Mouse (Mus musculus): ENCODE data around the gene Hrh2. TPM values are rescaled to one million over a fixed set of nuclear protein-coding genes. Genes with fewer than 3 reads are reported as not detected.

Gene Hrh2
- polyA plus RNA-seq, 1 experiment from 2014 or later, result not detected

GRCm38 (mm10) chr13:54280366-54280765 lies 88.4 kb downstream of the Hrh2 start:
- no peaks in the 10 kb centered on the region for H3K36me3 ChIP-seq (ENCODE audit: control insufficient read depth, insufficient read depth, low read length)
- H3K27ac ChIP-seq (ENCODE audit: low read depth, low read length), result no peak overlapping the region
- H3K4me3 ChIP-seq (ENCODE audit: low read depth, low read length), result no peak overlapping the region
- ATAC-seq (ENCODE audit: low FRiP score) (no peak), DNase-seq (ENCODE audit: low spot score, missing footprints) (no peak)
- no peak overlapping the region for H3K9ac ChIP-seq (ENCODE audit: low read length)
- H3K9me3 ChIP-seq (ENCODE audit: control insufficient read depth, low read length), result no peaks in the 10 kb centered on the region; the same call in 1 of the 2 replicates
- no peak overlapping the region for H3K4me2 ChIP-seq
- H3K4me1 ChIP-seq (ENCODE audit: control insufficient read depth, insufficient read depth, low read length), result peaks cover 7% of the 10 kb centered on the region
- WGBS, result 86% methylated on average over 7 of the region's 7 CpGs
- H3K27me3 ChIP-seq (ENCODE audit: control insufficient read depth, insufficient read depth, low read length), result no peaks in the 10 kb centered on the region; the same call in 1 of the 2 replicates

GRCm38 (mm10) chr13:54281149-54281548 lies 89.2 kb downstream of the Hrh2 start:
- Histone ChIP-seq H3K27ac (ENCODE audit: low read depth, low read length) (no peak overlapping the region), H3K36me3 (ENCODE audit: control insufficient read depth, insufficient read depth, low read length) (no peaks in the 10 kb centered on the region), H3K4me3 (ENCODE audit: low read depth, low read length) (no peak overlapping the region), H3K4me1 (ENCODE audit: control insufficient read depth, insufficient read depth, low read length) (peaks cover 7% of the 10 kb centered on the region), H3K9me3 (ENCODE audit: control insufficient read depth, low read length) (no peaks in the 10 kb centered on the region; the same call in 1 of the 2 replicates), H3K9ac (ENCODE audit: low read length) (no peak overlapping the region), H3K4me2 (no peak overlapping the region), H3K27me3 (ENCODE audit: control insufficient read depth, insufficient read depth, low read length) (no peaks in the 10 kb centered on the region; the same call in 1 of the 2 replicates)
- 74% methylated on average over 7 of the region's 7 CpGs for WGBS
- no peak for DNase-seq (ENCODE audit: low spot score, missing footprints)
- no peak for ATAC-seq (ENCODE audit: low FRiP score)

GRCm38 (mm10) chr13:54281623-54282022 lies 89.7 kb downstream of the Hrh2 start:
- H3K9ac ChIP-seq (ENCODE audit: low read length), result no peak overlapping the region
- H3K27me3 ChIP-seq (ENCODE audit: control insufficient read depth, insufficient read depth, low read length), result no peaks in the 10 kb centered on the region; the same call in 1 of the 2 replicates
- no peaks in the 10 kb centered on the region; the same call in 1 of the 2 replicates for H3K9me3 ChIP-seq (ENCODE audit: control insufficient read depth, low read length)
- no peak for ATAC-seq (ENCODE audit: low FRiP score)
- H3K36me3 ChIP-seq (ENCODE audit: control insufficient read depth, insufficient read depth, low read length), result no peaks in the 10 kb centered on the region
- no peak for DNase-seq (ENCODE audit: low spot score, missing footprints)
- H3K4me2 ChIP-seq, result no peak overlapping the region
- WGBS, result 31% methylated on average over 8 of the region's 8 CpGs
- no peak overlapping the region for H3K4me3 ChIP-seq (ENCODE audit: low read depth, low read length)
- H3K4me1 ChIP-seq (ENCODE audit: control insufficient read depth, insufficient read depth, low read length), result peaks cover 7% of the 10 kb centered on the region
- H3K27ac ChIP-seq (ENCODE audit: low read depth, low read length), result no peak overlapping the region

GRCm38 (mm10) chr13:54282149-54282860 lies 90.4 kb downstream of the Hrh2 start:
- Histone ChIP-seq H3K9me3 (ENCODE audit: control insufficient read depth, low read length) (no peaks in the 10 kb centered on the region; the same call in 1 of the 2 replicates), H3K36me3 (ENCODE audit: control insufficient read depth, insufficient read depth, low read length) (no peaks in the 10 kb centered on the region), H3K4me3 (ENCODE audit: low read depth, low read length) (no peak overlapping the region), H3K9ac (ENCODE audit: low read length) (peak overlapping the region; percentile 18; the same call in 1 of the 2 replicates), H3K4me2 (peak overlapping the region; percentile 32), H3K4me1 (ENCODE audit: control insufficient read depth, insufficient read depth, low read length) (peaks cover 7% of the 10 kb centered on the region), H3K27me3 (ENCODE audit: control insufficient read depth, insufficient read depth, low read length) (no peaks in the 10 kb centered on the region; the same call in 1 of the 2 replicates), H3K27ac (ENCODE audit: low read depth, low read length) (no peak overlapping the region)
- ATAC-seq (ENCODE audit: low FRiP score) (peak; percentile 19; the same call in 1 of the 2 replicates), DNase-seq (ENCODE audit: low spot score, missing footprints) (peak; percentile 88)
- 19% methylated on average over 17 of the region's 17 CpGs for WGBS

GRCm38 (mm10) chr13:54282861-54283206 lies 90.9 kb downstream of the Hrh2 start:
- Histone ChIP-seq H3K27ac (ENCODE audit: low read depth, low read length) (no peak overlapping the region), H3K4me3 (ENCODE audit: low read depth, low read length) (no peak overlapping the region), H3K4me2 (peak overlapping the region; percentile 32), H3K4me1 (ENCODE audit: control insufficient read depth, insufficient read depth, low read length) (peaks cover 7% of the 10 kb centered on the region), H3K9me3 (ENCODE audit: control insufficient read depth, low read length) (no peaks in the 10 kb centered on the region; the same call in 1 of the 2 replicates), H3K27me3 (ENCODE audit: control insufficient read depth, insufficient read depth, low read length) (no peaks in the 10 kb centered on the region; the same call in 1 of the 2 replicates), H3K36me3 (ENCODE audit: control insufficient read depth, insufficient read depth, low read length) (no peaks in the 10 kb centered on the region), H3K9ac (ENCODE audit: low read length) (0 out of 2 replicates have a peak overlapping the region, but pooled peaks have one; percentile 18)
- DNase-seq (ENCODE audit: low spot score, missing footprints), result peak; percentile 77
- peak; percentile 46; the same call in 1 of the 2 replicates for ATAC-seq (ENCODE audit: low FRiP score)
- WGBS, result 11% methylated on average over 10 of the region's 10 CpGs

Other genes with a start within 250 kb of the Hrh2 start
- gene Drd1, start 136.4 kb upstream of the Hrh2 start, polyA plus RNA-seq (2014; fragmentation: Nextera tagmentation; extraction: Ambion mirVana), result 0.55 and 0.86 TPM in 2 replicates
- 92.7 and 94.9 TPM in 2 replicates for gene Sfxn1, start 120.3 kb upstream of the Hrh2 start, polyA plus RNA-seq (2014; fragmentation: Nextera tagmentation; extraction: Ambion mirVana)
- 14.7 and 14.8 TPM in 2 replicates for gene Cplx2, start 179.2 kb downstream of the Hrh2 start, polyA plus RNA-seq (2014; fragmentation: Nextera tagmentation; extraction: Ambion mirVana)

Measured in midbrain, embryonic 11.5 days (tissue).